Mouse (Mus musculus) kidney, adult 18-20 months (tissue): Measurements from ENCODE around the gene Cxcr1.
A peak's percentile ranks its signal among the peaks of the same experiment; 100 is the strongest.
"Not testable (repeated sequence)": the region's sequence is repeated elsewhere in the genome, so short reads cannot be mapped to it uniquely, and the experiment has no call there.

Experiments used
- DNase-seq: peaks from one replicate; pipeline ENCODE4 v3.0.0; 2021

The Cxcr1 gene

GRCm38 (mm10) chr1:74195961-74196360 is 1.5 kb upstream of the Cxcr1 start:
- DNase-seq = peak; percentile 46

- DNase-seq = no peak
Observed at GRCm38 (mm10) chr1:74192711-74193110, 1.7 kb downstream of the Cxcr1 start.

- no peak for DNase-seq
Observed at GRCm38 (mm10) chr1:74190471-74190870, 4.0 kb downstream of the Cxcr1 start.

GRCm38 (mm10) chr1:74183006-74183405 is 11.4 kb downstream of the Cxcr1 start:
- no peak for DNase-seq

GRCm38 (mm10) chr1:74181462-74181861 is 13.0 kb downstream of the Cxcr1 start:
- DNase-seq = no peak

- DNase-seq = no peak
Observed at GRCm38 (mm10) chr1:74179624-74180408, 14.6 kb downstream of the Cxcr1 start.

GRCm38 (mm10) chr1:74178618-74179017 is 15.8 kb downstream of the Cxcr1 start:
- DNase-seq = no peak

GRCm38 (mm10) chr1:74175731-74176130 is 18.7 kb downstream of the Cxcr1 start:
- DNase-seq = no peak

GRCm38 (mm10) chr1:74172722-74173121 is 21.7 kb downstream of the Cxcr1 start:
- DNase-seq = no peak

- no peak for DNase-seq
Observed at GRCm38 (mm10) chr1:74169721-74170120, 24.7 kb downstream of the Cxcr1 start.

- no peak for DNase-seq
Observed at GRCm38 (mm10) chr1:74167136-74167535, 27.3 kb downstream of the Cxcr1 start.

- DNase-seq = no peak
Observed at GRCm38 (mm10) chr1:74160036-74160435, 34.4 kb downstream of the Cxcr1 start.

GRCm38 (mm10) chr1:74159613-74160012 is 34.8 kb downstream of the Cxcr1 start:
- not testable (repeated sequence) for DNase-seq

GRCm38 (mm10) chr1:74156381-74156910 is 38.0 kb downstream of the Cxcr1 start:
- no peak for DNase-seq

- DNase-seq = no peak
Observed at GRCm38 (mm10) chr1:74155435-74156012, 38.9 kb downstream of the Cxcr1 start.

- no peak for DNase-seq
Observed at GRCm38 (mm10) chr1:74153461-74154184, 40.8 kb downstream of the Cxcr1 start, which contains the start of gene Cxcr2. Cxcr2 (plus strand) TSS chr1:74153989.

GRCm38 (mm10) chr1:74151091-74151490 is 43.3 kb downstream of the Cxcr1 start:
- DNase-seq = no peak

GRCm38 (mm10) chr1:74150101-74150500 is 44.3 kb downstream of the Cxcr1 start:
- DNase-seq = no peak

- no peak for DNase-seq
Observed at GRCm38 (mm10) chr1:74149106-74149885, 45.1 kb downstream of the Cxcr1 start.
